Mouse (Mus musculus): ENCODE measurements at regions not wholly inside any gene's neighbourhood (a gene's known extent, or its start where the extent isn't known, plus 50 kb on each side); places are given as distances from the start of the nearest gene placed in this dataset.

- Histone ChIP-seq H3K9me3 (no peaks in the 10 kb centered on the region), H3K4me2 (no peak overlapping the region), H3K4me3 (no peak overlapping the region), H3K36me3 (no peaks in the 10 kb centered on the region), H3K4me1 (replicated peaks) (no peaks in the 10 kb centered on the region), H3K9ac (no peak overlapping the region), H3K27me3 (no peaks in the 10 kb centered on the region), H3K27ac (replicated peaks) (no peak overlapping the region)
- no peak for ATAC-seq (ENCODE audit: low read depth)
- WGBS, result 79% methylated on average over 3 of the region's 3 CpGs
These were observed 56.2 kb upstream of the Kitl start for GRCm38 (mm10) chr10:99959279-99959678.

- no peaks in the 10 kb centered on the region for H3K36me3 ChIP-seq
- no peak overlapping the region for H3K4me3 ChIP-seq
- H3K27ac ChIP-seq (replicated peaks), result no peak overlapping the region
- WGBS, result 77% methylated on average over 7 of the region's 7 CpGs
- peaks cover 18% of the 10 kb centered on the region for H3K27me3 ChIP-seq
- H3K4me1 ChIP-seq (replicated peaks), result no peaks in the 10 kb centered on the region
- no peak for ATAC-seq (ENCODE audit: low read depth)
- H3K9me3 ChIP-seq, result no peaks in the 10 kb centered on the region
- H3K4me2 ChIP-seq, result no peak overlapping the region
- H3K9ac ChIP-seq, result no peak overlapping the region
These were observed 62.9 kb upstream of the Kitl start for GRCm38 (mm10) chr10:99952486-99952885.

GRCm38 (mm10) chr10:99951718-99952117 is 63.7 kb upstream of the Kitl start:
- H3K9me3 ChIP-seq, result no peaks in the 10 kb centered on the region
- ATAC-seq (ENCODE audit: low read depth), result no peak
- WGBS, result 76% methylated on average over 4 of the region's 4 CpGs

GRCm38 (mm10) chr10:99951316-99951715 is 64.1 kb upstream of the Kitl start:
- Histone ChIP-seq H3K9ac (no peak overlapping the region), H3K9me3 (no peaks in the 10 kb centered on the region), H3K27ac (replicated peaks) (no peak overlapping the region), H3K27me3 (peaks cover 18% of the 10 kb centered on the region), H3K36me3 (no peaks in the 10 kb centered on the region), H3K4me3 (no peak overlapping the region), H3K4me1 (replicated peaks) (no peaks in the 10 kb centered on the region), H3K4me2 (no peak overlapping the region)
- 84% methylated on average over 6 of the region's 6 CpGs for WGBS
- ATAC-seq (ENCODE audit: low read depth), result no peak

More at GRCm38 (mm10) chr10:99951718-99952117, 63.7 kb upstream of the Kitl start:
- H3K36me3 ChIP-seq, result no peaks in the 10 kb centered on the region
- no peak overlapping the region for H3K4me3 ChIP-seq
- no peaks in the 10 kb centered on the region for H3K4me1 ChIP-seq (replicated peaks)
- H3K27ac ChIP-seq (replicated peaks), result no peak overlapping the region
- no peak overlapping the region for H3K9ac ChIP-seq
- H3K4me2 ChIP-seq, result no peak overlapping the region
- H3K27me3 ChIP-seq, result peaks cover 18% of the 10 kb centered on the region

- H3K27ac ChIP-seq (replicated peaks), result no peak overlapping the region
- ATAC-seq (ENCODE audit: low read depth), result no peak
- H3K9ac ChIP-seq, result no peak overlapping the region
- H3K9me3 ChIP-seq, result no peaks in the 10 kb centered on the region
- no peak overlapping the region for H3K4me2 ChIP-seq
- H3K4me1 ChIP-seq (replicated peaks), result no peaks in the 10 kb centered on the region
- no peak overlapping the region for H3K4me3 ChIP-seq
- H3K27me3 ChIP-seq, result peaks cover 24% of the 10 kb centered on the region
- WGBS, result 83% methylated on average over 3 of the region's 3 CpGs
- H3K36me3 ChIP-seq, result no peaks in the 10 kb centered on the region
These were observed 66.7 kb upstream of the Kitl start for GRCm38 (mm10) chr10:99948740-99949139.

DNA sequence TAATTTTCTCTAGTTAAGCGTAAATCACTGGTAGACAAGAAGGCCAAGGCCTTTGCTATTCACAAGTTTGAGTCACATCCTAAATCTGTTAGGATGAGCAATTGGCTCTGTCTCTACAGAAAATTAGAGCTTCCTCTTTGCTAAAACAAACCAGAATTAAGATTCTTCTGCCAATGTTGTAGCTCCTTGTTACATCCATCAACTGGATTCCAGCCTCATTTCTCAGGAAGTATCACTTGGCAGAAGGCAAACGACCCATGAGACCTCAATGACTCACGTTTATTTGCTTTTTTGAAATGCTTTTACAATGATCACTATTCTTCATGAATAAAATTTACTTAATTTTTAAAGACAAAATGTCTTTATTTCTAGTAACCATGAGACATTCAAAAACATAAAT is 70.0 kb upstream of the Kitl start:
- Histone ChIP-seq H3K27me3 (peaks cover 15% of the 10 kb centered on the region; the same call in 1 of the 2 replicates), H3K4me2 (no peak overlapping the region), H3K36me3 (no peaks in the 10 kb centered on the region), H3K27ac (replicated peaks) (no peak overlapping the region), H3K9ac (no peak overlapping the region), H3K4me1 (replicated peaks) (no peaks in the 10 kb centered on the region), H3K9me3 (no peaks in the 10 kb centered on the region), H3K4me3 (no peak overlapping the region)
- no peak for ATAC-seq (ENCODE audit: low read depth)
- 83% methylated on average over 3 of the region's 3 CpGs for WGBS

DNA sequence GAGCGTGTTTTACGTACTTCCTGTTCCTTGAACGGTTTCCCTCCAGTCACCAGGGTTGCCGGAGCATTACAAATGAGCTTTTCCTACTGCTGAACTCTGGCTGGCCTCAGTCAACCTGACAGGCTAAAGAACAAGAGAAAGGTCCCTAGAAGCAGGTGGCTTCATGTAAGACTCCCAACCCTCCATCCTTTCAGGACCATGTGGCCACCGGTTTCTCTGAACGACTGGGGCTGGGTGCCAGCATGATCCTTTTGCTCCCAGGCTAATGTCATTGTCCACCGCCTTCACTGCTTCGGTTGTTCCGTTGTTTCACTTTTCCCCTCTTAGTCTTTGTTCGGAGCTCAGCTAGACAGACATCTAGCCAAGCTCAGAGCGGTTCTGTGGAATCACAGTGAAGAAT is 73.8 kb upstream of the Kitl start:
- no peak overlapping the region for H3K4me3 ChIP-seq
- no peaks in the 10 kb centered on the region for H3K9me3 ChIP-seq
- no peaks in the 10 kb centered on the region for H3K36me3 ChIP-seq
- peaks cover 14% of the 10 kb centered on the region; the same call in 1 of the 2 replicates for H3K27me3 ChIP-seq
- WGBS, result 33% methylated on average over 11 of the region's 11 CpGs
- no peak for ATAC-seq (ENCODE audit: low read depth)
- H3K4me2 ChIP-seq, result no peak overlapping the region
- no peak overlapping the region for H3K9ac ChIP-seq
- no peaks in the 10 kb centered on the region for H3K4me1 ChIP-seq (replicated peaks)
- H3K27ac ChIP-seq (replicated peaks), result no peak overlapping the region

DNA sequence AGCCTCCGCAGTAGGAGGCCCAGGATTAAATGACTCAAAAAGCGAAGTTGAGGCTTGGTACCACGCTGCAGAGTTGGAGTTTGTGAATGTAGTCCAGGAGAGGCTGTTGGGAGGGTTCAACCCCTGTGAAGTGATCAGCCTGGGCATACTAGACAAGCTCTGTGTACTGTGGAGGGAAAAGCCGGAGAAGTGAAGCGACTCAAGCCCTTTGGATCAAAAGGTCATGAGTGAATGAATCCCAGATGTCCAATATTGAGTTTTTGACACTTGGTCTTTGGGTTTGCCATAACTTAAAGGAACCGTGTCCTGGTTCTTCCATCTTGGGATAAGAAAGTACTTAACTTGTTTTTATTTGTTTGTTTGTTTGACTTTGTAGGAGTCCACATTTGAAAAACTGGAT is 76.5 kb upstream of the Kitl start:
- H3K27me3 ChIP-seq, result 0 out of 2 replicates have a peak, but pooled peaks cover 9% of the 10 kb centered on the region
- H3K9me3 ChIP-seq, result no peaks in the 10 kb centered on the region
- WGBS, result 86% methylated on average over 6 of the region's 6 CpGs
- ATAC-seq (ENCODE audit: low read depth), result no peak
- H3K4me2 ChIP-seq, result no peak overlapping the region
- no peaks in the 10 kb centered on the region for H3K36me3 ChIP-seq
- no peak overlapping the region for H3K9ac ChIP-seq
- no peak overlapping the region for H3K27ac ChIP-seq (replicated peaks)
- H3K4me1 ChIP-seq (replicated peaks), result no peaks in the 10 kb centered on the region
- no peak overlapping the region for H3K4me3 ChIP-seq

- 0 out of 2 replicates have a peak, but pooled peaks cover 9% of the 10 kb centered on the region for H3K27me3 ChIP-seq
- no peak overlapping the region for H3K4me3 ChIP-seq
- ATAC-seq (ENCODE audit: low read depth), result no peak
- H3K27ac ChIP-seq (replicated peaks), result no peak overlapping the region
- WGBS, result 97% methylated on average over 1 of the region's 1 CpGs
- H3K9me3 ChIP-seq, result no peaks in the 10 kb centered on the region
- H3K36me3 ChIP-seq, result no peaks in the 10 kb centered on the region
- H3K4me1 ChIP-seq (replicated peaks), result no peaks in the 10 kb centered on the region
- no peak overlapping the region for H3K4me2 ChIP-seq
- H3K9ac ChIP-seq, result no peak overlapping the region
These were observed 77.4 kb upstream of the Kitl start for GRCm38 (mm10) chr10:99937921-99938618.

DNA sequence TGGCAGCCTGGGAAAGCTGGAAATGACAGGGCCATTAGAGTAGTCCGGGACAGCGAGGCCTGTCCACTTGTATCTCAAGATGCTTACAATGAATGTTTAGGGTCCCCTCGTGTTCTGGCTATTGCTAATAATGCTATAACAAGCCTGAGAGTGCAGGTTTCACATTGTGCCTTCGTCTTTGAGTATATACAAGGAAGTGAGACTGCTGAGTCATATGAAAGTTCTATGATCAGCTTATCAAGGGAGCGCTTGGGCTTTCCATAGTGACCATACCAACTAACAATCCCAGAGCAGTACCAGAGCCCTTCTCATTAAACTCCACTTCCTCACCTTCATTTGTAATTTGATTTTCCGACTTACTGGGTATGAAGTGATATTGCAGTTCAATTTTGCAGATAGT is 86.2 kb upstream of the Kitl start:
- H3K4me2 ChIP-seq, result no peak overlapping the region
- H3K27me3 ChIP-seq, result no peaks in the 10 kb centered on the region
- no peaks in the 10 kb centered on the region for H3K4me1 ChIP-seq (replicated peaks)
- no peaks in the 10 kb centered on the region for H3K36me3 ChIP-seq
- no peak overlapping the region for H3K9ac ChIP-seq
- ATAC-seq (ENCODE audit: low read depth), result no peak
- 94% methylated on average over 6 of the region's 6 CpGs for WGBS
- no peaks in the 10 kb centered on the region for H3K9me3 ChIP-seq
- H3K4me3 ChIP-seq, result no peak overlapping the region
- no peak overlapping the region for H3K27ac ChIP-seq (replicated peaks)

- H3K27me3 ChIP-seq, result no peaks in the 10 kb centered on the region
- no peak overlapping the region for H3K9ac ChIP-seq
- H3K9me3 ChIP-seq, result no peaks in the 10 kb centered on the region
- H3K4me3 ChIP-seq, result no peak overlapping the region
- H3K27ac ChIP-seq (replicated peaks), result no peak overlapping the region
- ATAC-seq (ENCODE audit: low read depth), result no peak
- 92% methylated on average over 7 of the region's 7 CpGs for WGBS
- H3K36me3 ChIP-seq, result no peaks in the 10 kb centered on the region
- H3K4me2 ChIP-seq, result no peak overlapping the region
- no peaks in the 10 kb centered on the region for H3K4me1 ChIP-seq (replicated peaks)
These were observed 87.5 kb upstream of the Kitl start for GRCm38 (mm10) chr10:99927913-99928312.

GRCm38 (mm10) chr10:99926327-99926954 is 89.0 kb upstream of the Kitl start:
- Histone ChIP-seq H3K36me3 (no peaks in the 10 kb centered on the region), H3K27me3 (no peaks in the 10 kb centered on the region), H3K4me3 (no peak overlapping the region), H3K4me1 (replicated peaks) (0 out of 2 replicates have a peak, but pooled peaks cover 4% of the 10 kb centered on the region), H3K9me3 (no peaks in the 10 kb centered on the region), H3K4me2 (no peak overlapping the region), H3K27ac (replicated peaks) (no peak overlapping the region), H3K9ac (no peak overlapping the region)
- no peak for ATAC-seq (ENCODE audit: low read depth)
- WGBS, result 77% methylated on average over 8 of the region's 8 CpGs

- H3K9me3 ChIP-seq, result no peaks in the 10 kb centered on the region
- no peak overlapping the region for H3K9ac ChIP-seq
- 84% methylated on average over 3 of the region's 3 CpGs for WGBS
- no peaks in the 10 kb centered on the region for H3K27me3 ChIP-seq
- no peak overlapping the region for H3K4me3 ChIP-seq
- ATAC-seq (ENCODE audit: low read depth), result no peak
- H3K27ac ChIP-seq (replicated peaks), result no peak overlapping the region
- no peak overlapping the region for H3K4me2 ChIP-seq
- no peaks in the 10 kb centered on the region for H3K36me3 ChIP-seq
- H3K4me1 ChIP-seq (replicated peaks), result 0 out of 2 replicates have a peak, but pooled peaks cover 4% of the 10 kb centered on the region
These were observed 90.9 kb upstream of the Kitl start for GRCm38 (mm10) chr10:99924541-99924940.

All from neural tube, embryonic 13.5 days (tissue).